Mouse (Mus musculus): ENCODE measurements around the gene Gm5622.
"Not testable (repeated sequence)": the region's sequence is repeated elsewhere in the genome, so short reads cannot be mapped to it uniquely, and the experiment has no call there.

The Gm5622 gene

DNA sequence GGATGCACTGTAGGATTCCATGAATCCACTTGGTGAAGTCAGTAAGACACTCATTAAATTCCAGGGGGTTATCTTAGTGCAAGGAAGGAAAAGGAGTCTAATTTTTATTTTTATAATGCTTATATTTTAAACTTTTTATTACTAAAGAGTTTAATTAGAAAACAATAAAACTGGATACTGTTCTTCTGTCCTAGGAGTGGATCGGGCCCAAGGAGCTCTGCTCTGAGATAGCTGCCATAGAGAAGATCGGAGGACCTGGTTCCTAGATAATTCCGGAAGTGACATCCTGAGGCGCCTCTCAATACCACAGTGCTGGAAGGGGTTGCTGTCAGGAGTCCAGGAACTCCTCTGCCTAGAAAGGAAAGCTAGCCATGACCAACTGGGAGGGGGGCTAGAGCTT, at the start of gene Gm5622:
Gene Gm5622 (plus strand): TSS at position 301 of the 400 bp plus-strand sequence.
- no peak for DNase-seq (ENCODE audit: low spot score)

DNA sequence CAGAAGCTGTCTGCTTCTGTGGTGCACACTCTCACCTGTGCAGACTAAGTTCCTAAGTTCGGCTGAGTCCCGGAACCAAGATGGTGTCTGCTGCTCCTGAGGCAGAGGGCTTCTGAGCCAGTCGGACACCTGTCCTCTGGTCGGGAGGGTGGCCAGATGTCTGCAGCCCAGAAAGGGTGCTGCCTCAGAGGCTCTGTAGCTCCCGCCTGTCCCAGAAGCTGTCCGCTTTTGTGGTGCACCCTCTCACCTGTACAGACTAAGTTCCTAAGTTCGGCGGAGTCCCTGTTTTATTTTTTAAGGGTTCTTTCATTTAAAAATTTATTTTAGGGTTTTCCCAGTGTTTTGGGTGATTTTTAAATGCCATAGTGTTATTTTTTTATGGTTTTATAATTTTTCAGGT, 45.2 kb upstream of the Gm5622 start:
- DNase-seq (ENCODE audit: low spot score), result no peak

DNA sequence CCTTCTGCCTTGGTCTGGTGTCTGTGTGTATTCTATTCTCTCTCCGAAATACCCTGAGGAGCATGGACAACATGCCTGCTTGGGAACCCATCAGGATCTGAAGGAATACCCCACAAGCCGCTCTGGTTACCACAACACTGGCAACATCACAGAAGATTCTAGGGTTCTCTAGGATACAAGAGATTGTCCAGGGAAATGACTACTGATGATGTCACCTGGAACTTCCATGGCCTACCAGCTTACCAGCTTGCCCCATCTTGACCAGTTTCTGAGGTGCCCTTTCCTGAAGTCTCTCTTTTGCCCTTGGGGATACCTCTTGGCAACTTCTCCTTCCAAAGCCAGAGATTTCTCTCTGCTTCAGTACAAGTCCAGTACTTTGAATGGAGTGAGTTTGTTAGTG, 21.4 kb downstream of the Gm5622 start, which contains the start of gene Gm17175:
Gene Gm17175 (minus strand): TSS at position 101 of the 400 bp plus-strand sequence.
- DNase-seq (ENCODE audit: low spot score), result not testable (repeated sequence)

DNA sequence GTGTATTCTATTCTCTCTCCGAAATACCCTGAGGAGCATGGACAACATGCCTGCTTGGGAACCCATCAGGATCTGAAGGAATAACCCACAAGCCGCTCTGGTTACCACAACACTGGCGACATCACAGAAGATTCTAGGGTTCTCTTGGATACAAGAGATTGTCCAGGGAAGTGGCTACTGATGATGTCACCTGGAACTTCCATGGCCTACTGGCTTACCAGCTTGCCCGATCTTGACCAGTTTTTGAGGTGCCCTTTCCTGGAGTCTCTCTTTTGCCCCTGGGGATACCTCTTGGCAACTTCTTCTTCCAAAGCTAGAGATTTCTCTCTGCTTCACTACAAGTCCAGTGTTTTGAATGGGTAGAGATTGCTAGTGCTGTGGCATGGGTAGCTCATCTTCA, 39.4 kb downstream of the Gm5622 start, which contains the start of gene Gm17174:
Gene Gm17174 (minus strand): TSS at position 101 of the 400 bp plus-strand sequence.
- DNase-seq (ENCODE audit: low spot score), result not testable (repeated sequence)

DNA sequence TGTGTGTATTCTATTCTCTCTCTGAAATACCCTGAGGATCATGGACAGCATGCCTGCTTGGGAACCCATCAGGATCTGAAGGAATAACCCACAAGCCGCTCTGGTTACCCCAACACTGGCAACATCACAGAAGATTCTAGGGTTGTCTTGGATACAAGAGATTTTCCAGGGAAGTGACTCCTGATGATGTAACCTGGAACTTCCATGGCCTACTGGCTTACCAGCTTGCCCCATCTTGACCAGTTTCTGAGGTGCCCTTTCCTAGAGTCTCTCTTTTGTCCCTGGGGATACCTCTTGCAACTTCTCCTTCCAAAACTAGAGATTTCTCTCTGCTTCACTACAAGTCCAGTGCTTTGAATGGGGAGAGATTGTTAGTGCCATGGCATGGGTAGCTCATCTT, 58.6 kb downstream of the Gm5622 start, which contains the start of gene Gm17078:
Gene Gm17078 (minus strand): TSS at position 101 of the 400 bp plus-strand sequence.
- no peak for DNase-seq (ENCODE audit: low spot score)

DNA sequence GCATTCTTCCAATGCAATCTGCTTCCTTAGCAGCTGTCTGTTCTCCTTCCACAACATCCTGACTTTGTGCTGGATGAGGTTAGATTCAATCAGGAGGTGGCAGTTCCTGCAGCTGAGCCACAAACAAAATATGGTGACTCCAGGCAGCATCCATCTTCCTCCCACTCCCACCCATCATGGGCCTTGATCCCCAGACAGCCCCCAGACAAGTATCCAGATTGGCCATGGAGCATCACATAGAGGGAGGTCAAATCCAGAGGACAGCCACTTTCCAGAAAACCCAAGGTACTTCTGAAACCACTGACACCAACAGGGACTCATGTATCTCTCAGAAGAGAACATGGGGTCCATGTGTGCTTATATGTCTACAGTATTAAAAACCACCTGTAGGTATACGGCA, 79.8 kb downstream of the Gm5622 start:
- DNase-seq (ENCODE audit: low spot score), result not testable (repeated sequence)

DNA sequence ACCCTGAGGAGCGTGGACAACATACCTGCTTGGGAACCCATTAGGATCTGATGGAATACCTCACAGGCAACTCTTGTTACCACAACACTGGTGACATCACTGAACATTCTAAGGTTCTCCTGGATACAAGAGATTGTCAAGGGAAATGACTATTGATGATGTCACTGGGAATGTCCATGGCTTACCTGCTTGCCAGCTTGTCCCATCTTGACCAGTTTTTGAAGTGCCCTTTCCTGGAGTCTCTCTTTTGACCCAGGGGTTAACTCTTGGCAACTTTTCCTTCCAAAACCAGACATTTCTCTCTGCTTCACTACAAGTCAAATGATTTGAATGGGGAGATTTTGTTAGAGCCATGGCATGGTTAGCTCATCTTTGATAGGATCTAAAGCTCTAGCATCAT, 83.0 kb downstream of the Gm5622 start, which contains the start of gene Gm4181:
Gene Gm4181 (minus strand): TSS at position 101 of the 400 bp plus-strand sequence.
- not testable (repeated sequence) for DNase-seq (ENCODE audit: low spot score)

DNA sequence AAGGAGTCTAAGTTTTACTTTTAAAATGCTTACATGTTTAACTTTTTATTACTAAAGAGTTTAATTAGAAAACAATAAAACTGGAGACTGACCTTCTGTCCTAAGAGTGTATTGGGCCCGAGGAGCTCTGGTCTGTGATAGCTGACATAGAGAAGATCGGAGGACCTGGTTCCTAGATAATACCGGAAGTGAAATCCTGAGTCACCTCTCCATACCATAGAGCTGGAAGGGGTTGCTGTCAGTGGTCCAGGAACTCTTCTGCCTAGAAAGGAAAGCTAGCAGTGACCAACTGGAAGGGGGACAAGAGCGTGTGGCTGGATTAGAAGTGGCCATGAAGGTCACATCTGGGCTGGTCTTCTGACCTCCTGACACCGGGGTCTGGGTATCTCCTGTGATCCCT, 124.7 kb downstream of the Gm5622 start:
- DNase-seq (ENCODE audit: low spot score), result no peak

DNA sequence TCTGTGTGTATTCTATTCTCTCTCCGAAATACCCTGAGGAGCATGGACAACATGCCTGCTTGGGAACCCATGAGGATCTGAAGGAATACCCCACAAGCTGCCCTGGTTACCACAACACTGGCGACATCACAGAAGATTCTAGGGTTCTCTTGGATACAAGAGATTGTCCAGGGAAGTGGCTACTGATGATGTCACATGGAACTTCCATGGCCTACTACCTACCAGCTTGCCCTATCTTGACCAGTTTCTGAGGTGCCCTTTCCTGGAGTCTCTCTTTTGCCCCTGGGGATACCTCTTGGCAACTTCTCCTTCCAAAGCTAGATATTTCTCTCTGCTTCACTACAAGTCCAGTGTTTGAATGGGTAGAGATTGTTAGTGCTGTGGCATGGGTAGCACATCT, 142.8 kb downstream of the Gm5622 start, which contains the start of gene Gm17079:
Gene Gm17079 (minus strand): TSS at position 101 of the 400 bp plus-strand sequence.
- not testable (repeated sequence) for DNase-seq (ENCODE audit: low spot score)
